Mouse (Mus musculus) kidney, embryonic 14.5 days (tissue): ENCODE data around the gene Ak5. TPM values are rescaled to one million over a fixed set of nuclear protein-coding genes. Genes with fewer than 3 reads are reported as not detected.

Experiments
- ATAC-seq: fragments of 200-750 bp; cut with Nextera tagmentation; 2 replicates; pipeline ENCODE4 v1.8.0; 2017; ENCODE audit warnings: moderate number of reproducible peaks, mild to moderate bottlenecking, moderate TSS enrichment, moderate library complexity; ENCODE audit not compliant: low FRiP score, low TSS enrichment
- H3K27ac ChIP-seq: fragments of 300-500 bp; sonication (generic); 2 replicates; pipeline ENCODE4 v1.5.1; 2014; ENCODE audit warnings: low read depth, mild to moderate bottlenecking, low read length, moderate library complexity, mixed read lengths
- H3K27me3 ChIP-seq: fragments of 300-500 bp; sonication (generic); 2 replicates; pipeline ENCODE4 v1.6.1; 2014; ENCODE audit warnings: mild to moderate bottlenecking, low read length; ENCODE audit not compliant: control insufficient read depth, insufficient read depth
- H3K36me3 ChIP-seq: fragments of 300-500 bp; sonication (generic); 2 replicates; pipeline ENCODE4 v1.6.1; 2014; ENCODE audit warnings: low read length, mixed read lengths; ENCODE audit not compliant: control insufficient read depth, insufficient read depth
- H3K4me1 ChIP-seq: fragments of 300-500 bp; sonication (generic); 2 replicates; pipeline ENCODE4 v1.6.1; 2014; ENCODE audit warnings: low read length, mixed read lengths; ENCODE audit not compliant: control insufficient read depth, insufficient read depth
- H3K4me2 ChIP-seq: fragments of 300-500 bp; sonication (generic); replicated peaks from 2 replicates; pipeline ENCODE4 v1.6.1; 2014; ENCODE audit warnings: low read depth, mild to moderate bottlenecking, low read length
- H3K4me3 ChIP-seq: fragments of 300-500 bp; sonication (generic); 2 replicates; pipeline ENCODE4 v1.5.1; 2014; ENCODE audit warnings: mild to moderate bottlenecking, low read length
- H3K9ac ChIP-seq: fragments of 300-500 bp; sonication (generic); 2 replicates; pipeline ENCODE4 v1.6.1; 2014; ENCODE audit warnings: low read depth, mild to moderate bottlenecking, low read length, moderate library complexity
- H3K9me3 ChIP-seq: fragments of 300-500 bp; sonication (generic); 2 replicates; pipeline ENCODE4 v1.6.1; 2016; ENCODE audit warnings: low read length; ENCODE audit not compliant: control insufficient read depth
- WGBS: fragments of 180-500 bp; shearing (Covaris S2); extraction: QIAGEN DNeasy Blood & Tissue Kit; methylation state at CpG from one replicate; pipeline ENCODE4 v1.1.7; 2014; 5-methylcytosine and 5-hydroxymethylcytosine counted together
- polyA plus RNA-seq: library from polyadenylated mRNA; unstranded; fragments of >200 nt; fragmentation: Nextera tagmentation; extraction: Ambion mirVana; gene quantifications from 2 replicates; pipeline ENCODE4 v1.2.1, GENCODE M21; 2014

Ak5 gene
- polyA plus RNA-seq, 1 experiment from 2014 or later, result 2.1 TPM

DNA sequence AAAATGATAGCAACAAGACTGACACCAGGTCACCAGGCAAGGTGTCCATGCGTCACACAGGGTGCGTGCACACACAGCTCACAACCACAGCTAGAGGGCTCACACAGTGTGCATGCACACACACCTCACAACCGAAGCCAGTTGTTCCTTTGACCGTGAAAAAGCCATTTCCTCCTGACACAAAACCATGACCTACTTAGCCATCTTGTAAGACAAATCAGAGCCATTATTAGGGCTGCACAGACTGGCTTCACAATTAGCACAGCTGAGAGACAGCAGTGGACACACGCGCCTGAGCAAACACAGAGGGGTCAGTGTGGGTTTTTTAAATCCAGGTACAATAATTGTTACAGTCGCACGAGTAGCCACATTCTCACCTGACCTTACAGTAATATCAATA lies 115.5 kb downstream of the Ak5 start:
- Histone ChIP-seq H3K4me2 (no peak overlapping the region), H3K9me3 (no peaks in the 10 kb centered on the region), H3K27me3 (no peaks in the 10 kb centered on the region), H3K36me3 (no peaks in the 10 kb centered on the region), H3K27ac (no peak overlapping the region), H3K4me3 (no peak overlapping the region), H3K4me1 (no peaks in the 10 kb centered on the region), H3K9ac (no peak overlapping the region)
- ATAC-seq, result no peak
- WGBS, result 74% methylated on average over 8 of the region's 8 CpGs

- H3K4me3 ChIP-seq, result no peak overlapping the region
- WGBS, result 76% methylated on average over 7 of the region's 7 CpGs
- H3K4me1 ChIP-seq, result no peaks in the 10 kb centered on the region
- H3K36me3 ChIP-seq, result no peaks in the 10 kb centered on the region
- no peak overlapping the region for H3K4me2 ChIP-seq
- ATAC-seq, result no peak
- no peaks in the 10 kb centered on the region for H3K9me3 ChIP-seq
- H3K27ac ChIP-seq, result no peak overlapping the region
- no peak overlapping the region for H3K9ac ChIP-seq
- no peaks in the 10 kb centered on the region for H3K27me3 ChIP-seq
These were observed 117.5 kb downstream of the Ak5 start for GRCm38 (mm10) chr3:152550528-152551115.

GRCm38 (mm10) chr3:152550031-152550430 lies 118.1 kb downstream of the Ak5 start:
- Histone ChIP-seq H3K9me3 (no peaks in the 10 kb centered on the region), H3K27ac (no peak overlapping the region), H3K4me2 (no peak overlapping the region), H3K4me3 (no peak overlapping the region), H3K9ac (no peak overlapping the region), H3K4me1 (no peaks in the 10 kb centered on the region), H3K36me3 (no peaks in the 10 kb centered on the region), H3K27me3 (no peaks in the 10 kb centered on the region)
- ATAC-seq, result no peak

GRCm38 (mm10) chr3:152544921-152545320 lies 123.2 kb downstream of the Ak5 start:
- Histone ChIP-seq H3K27me3 (no peaks in the 10 kb centered on the region), H3K27ac (no peak overlapping the region), H3K9me3 (no peaks in the 10 kb centered on the region), H3K36me3 (no peaks in the 10 kb centered on the region), H3K9ac (no peak overlapping the region), H3K4me3 (no peak overlapping the region), H3K4me1 (no peaks in the 10 kb centered on the region), H3K4me2 (no peak overlapping the region)
- ATAC-seq, result no peak
- WGBS, result 83% methylated on average over 3 of the region's 3 CpGs

- H3K9ac ChIP-seq, result no peak overlapping the region
- H3K4me2 ChIP-seq, result no peak overlapping the region
- no peak overlapping the region for H3K4me3 ChIP-seq
- H3K9me3 ChIP-seq, result no peaks in the 10 kb centered on the region
- 78% methylated on average over 5 of the region's 5 CpGs for WGBS
- H3K27ac ChIP-seq, result no peak overlapping the region
- H3K27me3 ChIP-seq, result no peaks in the 10 kb centered on the region
- no peak for ATAC-seq
- H3K36me3 ChIP-seq, result no peaks in the 10 kb centered on the region
- H3K4me1 ChIP-seq, result no peaks in the 10 kb centered on the region
These were observed 125.9 kb downstream of the Ak5 start for GRCm38 (mm10) chr3:152542298-152542697.

DNA sequence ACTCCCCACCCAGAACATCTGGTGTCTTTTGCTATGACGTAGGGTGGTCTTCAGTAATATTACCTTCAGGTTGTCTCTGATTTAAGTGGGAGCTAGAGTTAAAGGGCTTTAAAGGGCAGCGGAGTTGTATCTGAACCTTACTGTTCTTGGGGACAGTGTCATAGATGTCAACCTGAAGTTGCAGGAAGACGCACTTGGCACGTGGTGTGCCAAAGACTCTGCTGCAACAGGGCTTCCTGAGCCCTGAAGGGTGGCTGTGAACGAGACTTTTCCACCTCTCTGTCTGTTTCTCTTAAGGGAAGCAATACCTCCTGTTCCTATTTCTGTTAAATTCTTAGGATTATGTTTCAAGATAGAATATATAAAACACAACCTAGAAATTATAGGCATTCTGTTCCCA lies 137.8 kb downstream of the Ak5 start:
- Histone ChIP-seq H3K4me2 (no peak overlapping the region), H3K27me3 (no peaks in the 10 kb centered on the region), H3K9ac (no peak overlapping the region), H3K27ac (no peak overlapping the region), H3K9me3 (no peaks in the 10 kb centered on the region), H3K36me3 (no peaks in the 10 kb centered on the region), H3K4me1 (peaks cover 3% of the 10 kb centered on the region; the same call in 1 of the 2 replicates), H3K4me3 (no peak overlapping the region)
- 82% methylated on average over 5 of the region's 5 CpGs for WGBS
- ATAC-seq, result no peak

- no peak for ATAC-seq
- no peak overlapping the region for H3K27ac ChIP-seq
- H3K9ac ChIP-seq, result no peak overlapping the region
- H3K9me3 ChIP-seq, result no peaks in the 10 kb centered on the region
- no peak overlapping the region for H3K4me2 ChIP-seq
- WGBS, result 62% methylated on average over 11 of the region's 11 CpGs
- H3K36me3 ChIP-seq, result no peaks in the 10 kb centered on the region
- H3K4me3 ChIP-seq, result no peak overlapping the region
- no peaks in the 10 kb centered on the region for H3K27me3 ChIP-seq
- H3K4me1 ChIP-seq, result peaks cover 3% of the 10 kb centered on the region; the same call in 1 of the 2 replicates
These were observed 138.8 kb downstream of the Ak5 start for GRCm38 (mm10) chr3:152529058-152529972.

- Histone ChIP-seq H3K27me3 (no peaks in the 10 kb centered on the region), H3K4me1 (peaks cover 3% of the 10 kb centered on the region; the same call in 1 of the 2 replicates), H3K27ac (no peak overlapping the region), H3K9ac (no peak overlapping the region), H3K9me3 (no peaks in the 10 kb centered on the region), H3K36me3 (no peaks in the 10 kb centered on the region), H3K4me2 (no peak overlapping the region), H3K4me3 (no peak overlapping the region)
- ATAC-seq, result no peak
- WGBS, result 65% methylated on average over 8 of the region's 8 CpGs
These were observed 141.4 kb downstream of the Ak5 start for GRCm38 (mm10) chr3:152526721-152527120.

DNA sequence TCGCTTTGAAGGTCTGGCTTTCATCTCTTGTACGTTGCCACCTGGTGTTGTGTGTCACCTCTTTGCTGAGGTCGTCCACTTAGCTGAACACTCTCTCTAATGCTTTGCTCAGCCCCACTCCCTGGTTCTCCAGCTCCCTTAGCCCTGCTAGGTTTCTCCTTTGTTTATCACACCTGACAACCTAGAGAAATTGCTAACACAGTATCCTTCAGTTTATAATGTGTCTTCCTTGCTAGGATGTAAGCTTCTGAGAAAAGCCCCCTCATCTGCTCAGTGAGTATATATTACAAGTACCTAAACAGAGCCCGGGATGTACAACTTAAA lies 144.9 kb downstream of the Ak5 start:
- no peak overlapping the region for H3K27ac ChIP-seq
- H3K36me3 ChIP-seq, result no peaks in the 10 kb centered on the region
- no peak overlapping the region for H3K9ac ChIP-seq
- H3K27me3 ChIP-seq, result no peaks in the 10 kb centered on the region
- no peaks in the 10 kb centered on the region for H3K9me3 ChIP-seq
- WGBS, result 46% methylated on average over 4 of the region's 4 CpGs
- H3K4me3 ChIP-seq, result no peak overlapping the region
- H3K4me1 ChIP-seq, result no peaks in the 10 kb centered on the region
- ATAC-seq, result no peak
- H3K4me2 ChIP-seq, result no peak overlapping the region
